Mouse (Mus musculus) heart, embryonic 11.5 days (tissue): ENCODE data around the gene Ovch2. TPM values are rescaled to one million over a fixed set of nuclear protein-coding genes. Genes with fewer than 3 reads are reported as not detected.

ENCODE experiments used
- ATAC-seq: fragments of 200-750 bp; cut with Nextera tagmentation; replicated peaks from 2 replicates; pipeline ENCODE4 v1.8.0; 2017; ENCODE audit warnings: moderate library complexity; ENCODE audit not compliant: insufficient number of reproducible peaks, low FRiP score, low TSS enrichment
- H3K27ac ChIP-seq: fragments of 300-500 bp; sonication (generic); 2 replicates; pipeline ENCODE4 v1.5.1; 2014; ENCODE audit warnings: mild to moderate bottlenecking, low read depth, low read length
- H3K27me3 ChIP-seq: fragments of 300-500 bp; sonication (generic); 2 replicates; pipeline ENCODE4 v1.6.1; 2014; ENCODE audit warnings: mild to moderate bottlenecking, low read length, mixed read lengths; ENCODE audit not compliant: control insufficient read depth, insufficient read depth
- H3K36me3 ChIP-seq: fragments of 300-500 bp; sonication (generic); 2 replicates; pipeline ENCODE4 v1.6.1; 2014; ENCODE audit warnings: mild to moderate bottlenecking, low read length, moderate library complexity, mixed read lengths; ENCODE audit not compliant: control insufficient read depth, insufficient read depth
- H3K4me1 ChIP-seq: fragments of 300-500 bp; sonication (generic); 2 replicates; pipeline ENCODE4 v1.6.1; 2014; ENCODE audit warnings: low read length; ENCODE audit not compliant: control insufficient read depth, insufficient read depth
- H3K4me2 ChIP-seq: fragments of 300-500 bp; sonication (generic); 2 replicates; pipeline ENCODE4 v1.6.1; 2014; ENCODE audit warnings: mild to moderate bottlenecking, moderate library complexity
- H3K4me3 ChIP-seq: fragments of 300-500 bp; sonication (generic); 2 replicates; pipeline ENCODE4 v1.5.1; 2014; ENCODE audit warnings: low read depth, low read length
- H3K9ac ChIP-seq: fragments of 300-500 bp; sonication (generic); 2 replicates; pipeline ENCODE4 v1.6.1; 2014; ENCODE audit warnings: mild to moderate bottlenecking, low read depth, low read length, moderate library complexity
- H3K9me3 ChIP-seq: fragments of 300-500 bp; sonication (generic); replicated peaks from 2 replicates; pipeline ENCODE4 v1.6.1; 2016; ENCODE audit warnings: low read length; ENCODE audit not compliant: control insufficient read depth
- WGBS: fragments of 180-500 bp; shearing (Covaris S2); extraction: QIAGEN DNeasy Blood & Tissue Kit; methylation state at CpG from one replicate; pipeline ENCODE4 v1.1.7; 2014; ENCODE audit not compliant: insufficient replicate concordance; 5-methylcytosine and 5-hydroxymethylcytosine counted together
- polyA plus RNA-seq: library from polyadenylated mRNA; unstranded; fragments of >200 nt; fragmentation: Nextera tagmentation; extraction: Ambion mirVana; gene quantifications from 2 replicates; pipeline ENCODE4 v1.2.1, GENCODE M21; 2014

Ovch2 gene
- polyA plus RNA-seq, 1 experiment from 2014 or later = not detected

DNA sequence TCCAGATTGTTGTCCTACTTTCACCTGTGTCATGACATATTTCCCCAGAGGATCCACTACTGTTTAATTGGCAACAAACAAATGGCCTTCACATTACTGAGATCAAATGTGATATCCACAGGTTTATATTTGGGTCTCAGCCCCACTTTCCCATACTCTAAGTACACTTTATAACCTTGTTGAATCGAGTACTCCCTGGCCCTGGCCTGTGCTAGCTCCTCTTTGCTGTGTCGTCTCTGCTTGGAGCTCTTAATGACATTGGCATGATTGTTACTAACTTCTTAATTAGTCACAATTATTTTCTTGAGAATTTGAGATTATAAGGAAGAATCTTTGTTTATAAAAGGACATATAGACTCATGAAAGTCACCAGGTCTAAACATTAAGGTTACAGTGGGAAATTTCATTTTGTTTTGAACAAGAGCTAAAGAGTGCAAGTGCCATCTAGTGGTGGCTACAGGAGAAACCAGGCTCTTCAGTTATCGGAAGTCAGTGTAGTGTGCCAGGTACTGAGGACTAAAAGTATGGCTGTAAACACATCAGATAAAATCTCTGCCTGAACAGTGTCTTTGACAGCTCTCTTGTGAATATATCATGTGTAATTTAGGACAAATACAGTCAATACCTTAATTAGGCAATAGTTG, 12.9 kb downstream of the Ovch2 start:
- 57% methylated on average over 3 of the region's 3 CpGs for WGBS
- Histone ChIP-seq H3K27me3 (no peaks in the 10 kb centered on the region), H3K9me3 (no peaks in the 10 kb centered on the region), H3K36me3 (no peaks in the 10 kb centered on the region), H3K4me3 (no peak overlapping the region), H3K27ac (no peak overlapping the region), H3K9ac (no peak overlapping the region), H3K4me2 (no peak overlapping the region), H3K4me1 (no peaks in the 10 kb centered on the region)
- no peak for ATAC-seq

DNA sequence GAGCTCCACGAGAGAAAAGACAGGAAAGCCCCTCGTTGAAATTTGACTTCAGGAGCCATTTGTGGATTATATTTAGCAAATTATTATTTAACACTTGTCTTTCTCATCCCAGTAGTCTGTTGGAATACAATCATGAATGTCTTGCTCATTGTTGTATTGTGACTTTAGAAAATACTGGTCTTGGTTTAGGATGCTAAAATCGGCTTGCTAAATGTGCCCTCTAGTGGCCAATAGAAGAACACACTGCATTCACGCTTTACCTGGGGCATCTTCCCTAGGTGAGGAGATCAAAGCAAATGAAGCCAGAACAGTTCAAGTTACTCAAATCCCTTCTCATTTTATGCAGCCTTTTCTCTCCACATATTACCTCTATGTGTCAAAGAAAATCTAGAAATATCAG, 21.4 kb downstream of the Ovch2 start:
- ATAC-seq = no peak

DNA sequence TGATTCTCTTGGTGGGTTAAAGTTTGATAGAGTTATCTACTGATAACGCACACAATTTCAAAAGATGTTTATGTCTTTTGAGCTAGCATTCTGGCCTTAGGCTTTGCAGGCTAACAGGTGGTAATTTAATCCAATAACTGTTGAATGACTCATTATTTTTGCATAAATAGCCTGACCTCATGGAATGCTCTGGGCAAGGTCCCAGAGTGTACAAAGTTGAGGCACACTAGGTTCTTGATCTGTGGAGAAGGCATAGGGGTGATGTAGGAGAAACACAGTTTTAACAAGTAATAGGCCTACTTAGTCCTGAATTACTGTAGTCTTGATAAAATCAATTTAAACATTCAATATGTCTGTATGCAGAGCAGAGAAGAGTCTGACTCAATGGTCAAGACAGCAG, 22.8 kb downstream of the Ovch2 start:
- Histone ChIP-seq H3K9me3 (no peaks in the 10 kb centered on the region), H3K4me3 (no peak overlapping the region), H3K27ac (no peak overlapping the region), H3K27me3 (no peaks in the 10 kb centered on the region), H3K4me1 (no peaks in the 10 kb centered on the region), H3K36me3 (no peaks in the 10 kb centered on the region), H3K9ac (no peak overlapping the region), H3K4me2 (no peak overlapping the region)
- WGBS = 72% methylated on average over 1 of the region's 1 CpGs
- no peak for ATAC-seq

More for the DNA sequence above, 21.4 kb downstream of the Ovch2 start:
- H3K4me2 ChIP-seq = no peak overlapping the region
- no peak overlapping the region for H3K9ac ChIP-seq
- H3K9me3 ChIP-seq = no peaks in the 10 kb centered on the region
- no peak overlapping the region for H3K27ac ChIP-seq
- no peaks in the 10 kb centered on the region for H3K4me1 ChIP-seq
- no peaks in the 10 kb centered on the region for H3K27me3 ChIP-seq
- WGBS = 39% methylated on average over 4 of the region's 4 CpGs
- H3K4me3 ChIP-seq = no peak overlapping the region
- no peaks in the 10 kb centered on the region for H3K36me3 ChIP-seq

DNA sequence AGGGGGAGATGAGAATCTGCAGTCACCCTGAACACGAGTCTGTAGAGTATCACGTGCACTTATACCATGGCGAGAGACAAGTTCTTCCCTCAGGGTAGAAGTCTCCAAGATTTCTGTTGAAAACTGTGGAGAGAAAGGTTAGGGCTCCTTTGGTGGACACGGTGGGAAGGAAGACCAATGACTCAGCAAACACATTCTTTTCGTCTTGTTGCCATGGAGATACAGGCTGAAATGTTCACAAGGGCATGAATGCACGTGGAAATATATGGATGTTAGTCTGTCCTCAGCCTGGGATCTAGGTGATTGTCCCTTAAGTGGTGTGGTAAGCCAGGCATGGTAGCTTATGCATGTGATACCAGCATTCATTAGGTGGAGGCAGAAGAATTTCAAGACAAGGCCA, 30.2 kb downstream of the Ovch2 start:
- Histone ChIP-seq H3K27me3 (no peaks in the 10 kb centered on the region), H3K9me3 (no peaks in the 10 kb centered on the region), H3K9ac (no peak overlapping the region), H3K4me2 (no peak overlapping the region), H3K27ac (no peak overlapping the region), H3K4me1 (no peaks in the 10 kb centered on the region), H3K4me3 (no peak overlapping the region), H3K36me3 (no peaks in the 10 kb centered on the region)
- ATAC-seq = no peak
- 61% methylated on average over 6 of the region's 6 CpGs for WGBS

DNA sequence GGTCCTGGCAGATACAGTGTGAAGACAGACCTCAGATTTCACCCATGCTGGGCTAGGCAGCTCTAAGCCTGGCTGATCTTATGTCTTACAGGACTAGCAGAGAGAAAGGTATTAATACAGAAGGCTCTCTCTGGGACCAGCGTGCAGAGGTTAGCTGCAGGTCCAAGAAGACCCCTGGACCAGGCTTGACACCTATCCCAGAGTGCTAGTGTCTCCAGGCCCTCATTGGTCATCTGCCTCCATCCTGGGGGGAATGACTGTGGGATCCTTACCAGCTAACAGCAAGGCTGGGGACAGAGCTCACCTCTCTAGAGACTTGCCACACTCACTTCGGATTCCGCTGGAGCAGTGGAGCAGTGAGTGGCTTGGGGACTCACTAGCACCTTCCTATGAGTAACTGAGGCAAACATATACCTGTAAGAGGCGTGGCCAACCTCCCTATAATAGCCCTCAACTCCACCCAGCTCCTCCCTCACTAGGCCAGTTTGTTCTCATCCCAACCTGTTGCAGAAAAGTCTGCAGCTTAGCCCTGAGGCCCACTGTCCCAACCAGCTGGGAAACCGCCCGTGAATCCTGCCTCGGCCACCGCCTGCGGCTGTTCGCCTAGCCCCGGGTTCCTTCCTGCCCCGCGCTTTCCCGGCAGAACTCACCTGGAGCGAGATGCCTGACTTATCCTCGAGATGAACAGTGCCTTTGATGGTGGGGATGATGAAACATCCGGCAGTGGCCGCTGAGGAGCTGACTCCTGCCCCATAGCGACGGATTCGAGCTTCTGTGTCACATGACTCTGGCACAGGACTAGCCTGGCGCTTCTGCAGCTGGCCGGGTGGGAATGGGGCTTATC, 43.5 kb downstream of the Ovch2 start, which contains the start of gene Cyb5r2:
TSS of gene Cyb5r2 (minus strand) at position 725 of the 844 bp plus-strand sequence.
- H3K27me3 ChIP-seq = peaks cover 9% of the 10 kb centered on the region; the same call in 1 of the 2 replicates
- no peaks in the 10 kb centered on the region for H3K36me3 ChIP-seq
- peak within 1 kb of the TSS; percentile 28 for H3K4me3 ChIP-seq
- whole genome bisulfite sequencing = 12% methylated on average over 23 of the region's 23 CpGs
- no peak within 1 kb of the TSS for H3K27ac ChIP-seq
- H3K4me2 ChIP-seq = peak within 1 kb of the TSS; percentile 64
- ATAC-seq = peak; percentile 20; the same call in 1 of the 2 replicates
- H3K9me3 ChIP-seq = no peaks in the 10 kb centered on the region
- peaks cover 13% of the 10 kb centered on the region; the same call in 1 of the 2 replicates for H3K4me1 ChIP-seq
- 0 out of 2 replicates have a peak within 1 kb of the TSS, but pooled peaks have one; percentile 28 for H3K9ac ChIP-seq

DNA sequence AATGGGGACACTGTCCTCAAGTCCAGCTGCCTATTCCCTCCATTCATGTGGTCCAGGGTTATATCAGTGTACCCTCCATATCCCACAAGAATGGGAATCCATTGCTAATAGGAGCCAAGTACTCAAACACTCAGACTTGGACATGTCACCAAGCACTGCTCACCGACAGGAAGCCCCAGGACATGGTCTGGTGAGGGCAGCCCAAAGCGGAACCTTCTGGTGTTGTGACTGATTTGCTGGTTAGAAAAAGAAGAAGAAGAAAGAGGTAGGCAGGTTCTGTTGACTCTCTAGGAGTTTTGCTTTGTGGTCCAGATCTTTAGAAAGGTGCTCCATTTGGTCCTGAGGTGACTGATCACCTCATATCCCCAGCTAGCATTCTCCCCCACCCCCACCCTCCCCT, 44.3 kb downstream of the Ovch2 start:
- H3K27me3 ChIP-seq = peaks cover 9% of the 10 kb centered on the region; the same call in 1 of the 2 replicates
- no peak for ATAC-seq

DNA sequence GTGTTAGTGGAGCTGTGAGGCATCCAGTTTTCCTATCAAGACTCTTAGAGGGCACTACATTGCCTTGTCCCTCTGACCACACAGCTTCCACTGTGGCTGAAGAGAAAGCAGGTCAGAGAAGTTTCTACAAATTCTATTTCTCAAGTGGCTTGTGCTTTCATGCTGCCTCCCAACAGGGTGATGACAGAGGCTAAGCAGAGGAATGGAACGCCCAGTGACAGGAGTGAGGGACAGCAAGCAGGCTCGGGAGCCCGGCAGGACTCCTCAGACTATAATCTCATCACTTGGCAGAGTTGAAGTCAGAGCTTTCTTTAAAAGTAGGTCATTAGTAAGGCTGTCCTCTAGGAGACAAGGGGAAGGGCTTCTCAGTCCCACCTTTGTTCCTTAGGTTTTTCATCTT, 45.1 kb downstream of the Ovch2 start:
- H3K9ac ChIP-seq = no peak overlapping the region
- peak overlapping the region; percentile 22; the same call in 1 of the 2 replicates for H3K4me2 ChIP-seq
- H3K4me3 ChIP-seq = no peak overlapping the region
- H3K36me3 ChIP-seq = no peaks in the 10 kb centered on the region
- ATAC-seq = 0 out of 2 replicates have a peak, but pooled peaks have one; percentile 39
- 11% methylated on average over 3 of the region's 3 CpGs for WGBS
- peaks cover 13% of the 10 kb centered on the region; the same call in 1 of the 2 replicates for H3K4me1 ChIP-seq
- peaks cover 9% of the 10 kb centered on the region; the same call in 1 of the 2 replicates for H3K27me3 ChIP-seq
- no peak overlapping the region for H3K27ac ChIP-seq
- no peaks in the 10 kb centered on the region for H3K9me3 ChIP-seq

More for the DNA sequence above, 44.3 kb downstream of the Ovch2 start:
- H3K4me1 ChIP-seq = peaks cover 13% of the 10 kb centered on the region; the same call in 1 of the 2 replicates
- no peak overlapping the region for H3K4me2 ChIP-seq
- no peak overlapping the region for H3K4me3 ChIP-seq
- H3K36me3 ChIP-seq = no peaks in the 10 kb centered on the region
- no peaks in the 10 kb centered on the region for H3K9me3 ChIP-seq
- WGBS = 71% methylated on average over 2 of the region's 2 CpGs
- H3K27ac ChIP-seq = no peak overlapping the region
- H3K9ac ChIP-seq = no peak overlapping the region

DNA sequence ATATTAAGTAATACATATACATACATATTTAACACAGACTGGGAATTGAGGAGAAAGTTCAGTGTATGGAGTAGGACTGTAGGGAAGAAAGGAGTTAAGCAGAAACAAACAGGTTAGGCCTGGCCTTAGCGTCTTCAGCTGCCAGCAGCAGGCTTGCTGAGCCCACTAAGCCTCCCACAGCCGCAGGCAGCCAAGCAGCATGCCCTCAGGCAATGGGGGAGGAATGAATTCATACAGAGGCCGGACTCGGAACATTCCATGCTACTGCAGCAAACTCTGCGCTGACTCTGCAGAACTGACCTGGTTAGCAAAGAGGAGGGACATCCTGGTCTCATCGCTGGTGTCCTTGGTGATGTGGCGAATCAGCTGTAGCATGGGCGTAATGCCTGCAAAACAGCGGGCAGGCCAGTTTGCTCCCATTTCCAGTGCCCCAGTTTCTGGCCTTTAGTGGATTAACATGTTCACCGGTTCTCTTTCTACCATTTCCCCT, 48.9 kb downstream of the Ovch2 start:
- Histone ChIP-seq H3K4me3 (no peak overlapping the region), H3K9me3 (no peaks in the 10 kb centered on the region), H3K4me2 (no peak overlapping the region), H3K36me3 (no peaks in the 10 kb centered on the region), H3K27me3 (0 out of 2 replicates have a peak, but pooled peaks cover 3% of the 10 kb centered on the region), H3K27ac (no peak overlapping the region), H3K9ac (no peak overlapping the region), H3K4me1 (peaks cover 3% of the 10 kb centered on the region; the same call in 1 of the 2 replicates)
- ATAC-seq = no peak
- WGBS = 87% methylated on average over 10 of the region's 10 CpGs
